Mouse (Mus musculus) erythroblast, embryonic 14.5 days (primary cell): ENCODE results near the gene Terb1. TPM values are rescaled to one million over a fixed set of nuclear protein-coding genes. Genes with fewer than 3 reads are reported as not detected.

Source experiments
- H3K27me3 ChIP-seq: 2 replicates; pipeline ENCODE4 v1.6.1; 2012; ENCODE audit warnings: inconsistent platforms; ENCODE audit not compliant: control insufficient read depth
- H3K36me3 ChIP-seq: 2 replicates; pipeline ENCODE4 v1.6.1; 2012; ENCODE audit warnings: mild to moderate bottlenecking, inconsistent platforms; ENCODE audit not compliant: control insufficient read depth
- H3K4me1 ChIP-seq: 2 replicates; pipeline ENCODE4 v1.6.1; 2012; ENCODE audit warnings: inconsistent platforms; ENCODE audit not compliant: control insufficient read depth
- H3K4me3 ChIP-seq: replicated peaks from 2 replicates; pipeline ENCODE3; 2012; ENCODE audit warnings: moderate library complexity, mild to moderate bottlenecking, inconsistent platforms
- H3K9me3 ChIP-seq: 2 replicates; pipeline ENCODE4 v1.6.1; 2012; ENCODE audit warnings: low read length, inconsistent platforms, mixed read lengths; ENCODE audit not compliant: control insufficient read depth
- GATA1 ChIP-seq: IDR thresholded peaks from 2 replicates; pipeline ENCODE4 v1.6.1; 2012; ENCODE audit warnings: low read length, inconsistent platforms, mixed read lengths
- TAL1 ChIP-seq: IDR thresholded peaks from 3 replicates; pipeline ENCODE4 v1.6.1; 2012; ENCODE audit warnings: low read length, inconsistent platforms, mixed read lengths
- polyA plus RNA-seq: library from polyadenylated mRNA; stranded (reverse); fragments of >175 nt; gene quantifications from 2 replicates; pipeline ENCODE4 v1.2.3, GENCODE M21; 2012

Terb1 gene
- polyA plus RNA-seq, 1 experiment, result not detected

GRCm38 (mm10) chr8:104439461-104439860 is 70.2 kb downstream of the Terb1 start:
- no peak overlapping the region for H3K4me3 ChIP-seq
- peaks cover 65% of the 10 kb centered on the region for H3K36me3 ChIP-seq
- no peaks in the 10 kb centered on the region for H3K27me3 ChIP-seq
- no peaks in the 10 kb centered on the region for H3K9me3 ChIP-seq
- H3K4me1 ChIP-seq, result peaks cover 34% of the 10 kb centered on the region
- no peak for TF ChIP-seq GATA1
- no peak for TF ChIP-seq TAL1

GRCm38 (mm10) chr8:104437494-104438135 is 72.1 kb downstream of the Terb1 start:
- peaks cover 41% of the 10 kb centered on the region for H3K4me1 ChIP-seq
- no peak overlapping the region for H3K4me3 ChIP-seq
- no peaks in the 10 kb centered on the region for H3K9me3 ChIP-seq
- H3K27me3 ChIP-seq, result no peaks in the 10 kb centered on the region
- TF ChIP-seq TAL1 (no peak), GATA1 (no peak)
- peaks cover 81% of the 10 kb centered on the region for H3K36me3 ChIP-seq

- no peak for TF ChIP-seq GATA1
- no peak for TF ChIP-seq TAL1
- H3K36me3 ChIP-seq, result peaks cover 91% of the 10 kb centered on the region
Observed at GRCm38 (mm10) chr8:104436591-104436990, 73.1 kb downstream of the Terb1 start.

GRCm38 (mm10) chr8:104436038-104436437 is 73.7 kb downstream of the Terb1 start:
- no peak overlapping the region for H3K4me3 ChIP-seq
- TF ChIP-seq GATA1 (no peak), TAL1 (no peak)
- peaks cover 29% of the 10 kb centered on the region for H3K4me1 ChIP-seq
- H3K36me3 ChIP-seq, result peaks cover 95% of the 10 kb centered on the region
- peaks cover 3% of the 10 kb centered on the region; the same call in 1 of the 2 replicates for H3K9me3 ChIP-seq
- no peaks in the 10 kb centered on the region for H3K27me3 ChIP-seq

More at GRCm38 (mm10) chr8:104436591-104436990, 73.1 kb downstream of the Terb1 start:
- Histone ChIP-seq H3K4me1 (peaks cover 34% of the 10 kb centered on the region), H3K9me3 (peaks cover 3% of the 10 kb centered on the region; the same call in 1 of the 2 replicates), H3K4me3 (no peak overlapping the region), H3K27me3 (no peaks in the 10 kb centered on the region)

GRCm38 (mm10) chr8:104434826-104435354 is 74.8 kb downstream of the Terb1 start:
- H3K4me1 ChIP-seq, result peaks cover 24% of the 10 kb centered on the region
- H3K36me3 ChIP-seq, result peaks cover 94% of the 10 kb centered on the region
- H3K27me3 ChIP-seq, result no peaks in the 10 kb centered on the region
- H3K9me3 ChIP-seq, result peaks cover 3% of the 10 kb centered on the region; the same call in 1 of the 2 replicates
- H3K4me3 ChIP-seq, result no peak overlapping the region
- TF ChIP-seq GATA1 (no peak), TAL1 (no peak)

GRCm38 (mm10) chr8:104434275-104434674 is 75.4 kb downstream of the Terb1 start:
- TF ChIP-seq GATA1, result no peak
- no peak for TF ChIP-seq TAL1
- no peaks in the 10 kb centered on the region for H3K27me3 ChIP-seq
- peaks cover 94% of the 10 kb centered on the region for H3K36me3 ChIP-seq
- H3K4me3 ChIP-seq, result no peak overlapping the region
- H3K9me3 ChIP-seq, result peaks cover 3% of the 10 kb centered on the region; the same call in 1 of the 2 replicates
- peaks cover 24% of the 10 kb centered on the region for H3K4me1 ChIP-seq

GRCm38 (mm10) chr8:104433191-104433842 is 76.4 kb downstream of the Terb1 start:
- peaks cover 3% of the 10 kb centered on the region; the same call in 1 of the 2 replicates for H3K9me3 ChIP-seq
- no peaks in the 10 kb centered on the region for H3K27me3 ChIP-seq
- H3K4me1 ChIP-seq, result peaks cover 23% of the 10 kb centered on the region
- H3K36me3 ChIP-seq, result peaks cover 94% of the 10 kb centered on the region
- H3K4me3 ChIP-seq, result no peak overlapping the region
- TF ChIP-seq TAL1 (no peak), GATA1 (no peak)

- Histone ChIP-seq H3K36me3 (peaks cover 97% of the 10 kb centered on the region), H3K4me1 (peaks cover 23% of the 10 kb centered on the region), H3K4me3 (no peak overlapping the region), H3K27me3 (no peaks in the 10 kb centered on the region), H3K9me3 (peaks cover 3% of the 10 kb centered on the region; the same call in 1 of the 2 replicates)
- TF ChIP-seq TAL1 (no peak), GATA1 (no peak)
Observed at GRCm38 (mm10) chr8:104432656-104433055, 77.1 kb downstream of the Terb1 start.

GRCm38 (mm10) chr8:104430230-104430629 is 79.5 kb downstream of the Terb1 start:
- Histone ChIP-seq H3K36me3 (peaks cover 97% of the 10 kb centered on the region), H3K27me3 (no peaks in the 10 kb centered on the region), H3K4me1 (peaks cover 18% of the 10 kb centered on the region), H3K9me3 (peaks cover 3% of the 10 kb centered on the region; the same call in 1 of the 2 replicates), H3K4me3 (no peak overlapping the region)
- TF ChIP-seq TAL1 (no peak), GATA1 (no peak)
